Mouse (Mus musculus): ENCODE results near the gene Mlana. TPM values are rescaled to one million over a fixed set of nuclear protein-coding genes. Genes with fewer than 3 reads are reported as not detected.

Mlana gene
- polyA plus RNA-seq, 1 experiment from 2014 or later: 0.92 TPM

DNA sequence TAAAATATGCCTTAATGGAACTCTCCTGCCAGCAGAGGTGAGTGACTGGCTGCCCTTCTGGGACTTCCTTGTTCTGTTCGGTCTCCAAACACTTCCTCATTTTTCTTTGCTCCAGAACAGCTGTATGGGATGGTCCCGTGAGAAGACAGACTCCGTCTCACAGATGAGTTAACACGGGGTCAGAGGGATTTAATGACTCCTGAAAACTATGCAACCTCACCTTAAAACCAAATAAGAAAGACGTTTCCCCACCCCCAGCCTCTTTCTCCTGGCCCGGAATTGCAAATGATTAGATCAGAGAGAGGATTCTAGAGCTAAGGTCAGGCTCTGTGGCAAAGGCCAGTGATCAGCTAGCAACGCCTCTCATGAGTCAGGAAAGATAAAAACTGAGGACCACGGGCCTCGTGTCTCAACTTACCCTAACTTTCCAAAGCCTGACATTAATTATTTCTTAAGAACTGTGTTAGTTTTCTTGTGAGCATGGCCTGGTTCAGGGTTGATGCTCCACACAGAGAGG, 22.0 kb upstream of the Mlana start:
- no peak overlapping the region for H3K27ac ChIP-seq (replicated peaks)
- H3K9ac ChIP-seq: no peak overlapping the region
- no peak overlapping the region for H3K4me3 ChIP-seq
- 51% methylated on average over 9 of the region's 9 CpGs for WGBS
- no peaks in the 10 kb centered on the region for H3K36me3 ChIP-seq
- no peak for ATAC-seq (ENCODE audit: extremely low read depth, insufficient number of reproducible peaks, low FRiP score, low TSS enrichment)
- H3K27me3 ChIP-seq (replicated peaks): peaks cover 64% of the 10 kb centered on the region
- no peak overlapping the region for H3K4me2 ChIP-seq
- H3K9me3 ChIP-seq: no peaks in the 10 kb centered on the region
- peaks cover 4% of the 10 kb centered on the region; the same call in 1 of the 2 replicates for H3K4me1 ChIP-seq

DNA sequence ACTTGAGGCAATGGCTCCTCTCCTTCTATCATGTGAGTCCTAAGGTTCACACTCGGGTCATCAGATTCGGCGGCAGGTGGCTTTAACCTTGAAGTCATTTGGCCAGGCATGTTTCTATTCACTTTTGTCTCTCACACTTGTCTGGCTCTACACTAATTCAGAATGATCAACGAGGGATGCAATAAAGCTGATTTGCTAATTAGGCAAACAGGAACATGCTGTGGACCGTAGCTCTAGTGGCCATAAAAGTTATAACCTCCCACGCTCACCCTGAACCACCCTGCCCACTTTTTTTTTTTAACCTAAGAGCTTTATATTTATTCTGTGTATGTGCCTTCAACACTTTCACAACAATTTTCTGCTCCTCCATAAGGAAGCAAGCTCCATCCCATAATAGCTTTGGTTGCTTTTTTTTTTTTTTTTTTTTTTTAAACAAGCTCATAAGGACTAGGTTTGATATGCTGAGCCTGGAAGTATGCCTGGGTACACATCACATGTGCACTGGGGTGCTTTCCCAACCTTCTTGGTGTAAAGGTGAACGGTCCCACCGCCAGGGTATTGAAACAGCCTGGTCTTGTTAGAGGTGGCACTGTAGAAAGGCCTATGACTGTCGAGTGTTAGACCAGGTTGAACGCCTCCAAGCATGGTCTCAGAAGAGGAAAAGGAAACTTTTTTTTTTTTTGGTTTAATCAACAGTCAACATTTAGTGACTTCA, 21.0 kb upstream of the Mlana start:
- no peak overlapping the region for H3K9ac ChIP-seq
- H3K27me3 ChIP-seq (replicated peaks): peaks cover 64% of the 10 kb centered on the region
- peaks cover 4% of the 10 kb centered on the region; the same call in 1 of the 2 replicates for H3K4me1 ChIP-seq
- no peak overlapping the region for H3K27ac ChIP-seq (replicated peaks)
- WGBS: 83% methylated on average over 10 of the region's 10 CpGs
- no peak overlapping the region for H3K4me2 ChIP-seq
- no peak overlapping the region for H3K4me3 ChIP-seq
- H3K9me3 ChIP-seq: no peaks in the 10 kb centered on the region
- H3K36me3 ChIP-seq: no peaks in the 10 kb centered on the region
- no peak for ATAC-seq (ENCODE audit: extremely low read depth, insufficient number of reproducible peaks, low FRiP score, low TSS enrichment)

DNA sequence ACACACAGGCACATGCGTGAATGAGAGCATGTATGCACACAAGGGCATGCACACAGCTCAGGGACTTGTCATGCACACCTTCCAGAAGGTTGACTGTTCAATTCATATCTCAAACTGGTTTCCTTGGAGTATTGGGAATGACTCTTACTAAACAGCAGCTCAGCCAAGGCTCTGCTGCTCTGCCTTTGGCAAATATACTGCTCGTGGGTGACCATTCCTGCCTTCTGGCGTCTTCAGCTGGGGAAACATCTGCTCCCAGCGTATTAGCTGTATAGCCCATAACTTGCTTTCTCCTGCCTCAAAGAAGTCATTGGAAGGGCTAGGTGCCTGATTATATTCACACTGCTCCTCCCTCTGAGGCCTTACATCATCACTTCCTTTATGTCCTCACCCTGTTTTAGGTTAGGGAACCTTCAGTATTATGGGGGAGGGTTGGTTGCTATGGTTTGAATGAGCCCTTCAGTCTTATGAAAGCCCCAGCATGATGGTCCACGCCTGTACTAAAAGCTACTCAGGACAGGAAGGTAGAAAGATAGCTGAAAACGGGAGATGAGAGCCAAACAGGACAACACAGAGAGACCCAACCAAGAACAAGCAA, 19.3 kb upstream of the Mlana start:
- no peaks in the 10 kb centered on the region for H3K9me3 ChIP-seq
- H3K4me1 ChIP-seq: peaks cover 4% of the 10 kb centered on the region; the same call in 1 of the 2 replicates
- WGBS: 72% methylated on average over 6 of the region's 6 CpGs
- no peak overlapping the region for H3K9ac ChIP-seq
- H3K4me2 ChIP-seq: no peak overlapping the region
- H3K27me3 ChIP-seq (replicated peaks): peaks cover 62% of the 10 kb centered on the region
- no peak for ATAC-seq (ENCODE audit: extremely low read depth, insufficient number of reproducible peaks, low FRiP score, low TSS enrichment)
- no peak overlapping the region for H3K4me3 ChIP-seq
- H3K36me3 ChIP-seq: no peaks in the 10 kb centered on the region
- H3K27ac ChIP-seq (replicated peaks): no peak overlapping the region

DNA sequence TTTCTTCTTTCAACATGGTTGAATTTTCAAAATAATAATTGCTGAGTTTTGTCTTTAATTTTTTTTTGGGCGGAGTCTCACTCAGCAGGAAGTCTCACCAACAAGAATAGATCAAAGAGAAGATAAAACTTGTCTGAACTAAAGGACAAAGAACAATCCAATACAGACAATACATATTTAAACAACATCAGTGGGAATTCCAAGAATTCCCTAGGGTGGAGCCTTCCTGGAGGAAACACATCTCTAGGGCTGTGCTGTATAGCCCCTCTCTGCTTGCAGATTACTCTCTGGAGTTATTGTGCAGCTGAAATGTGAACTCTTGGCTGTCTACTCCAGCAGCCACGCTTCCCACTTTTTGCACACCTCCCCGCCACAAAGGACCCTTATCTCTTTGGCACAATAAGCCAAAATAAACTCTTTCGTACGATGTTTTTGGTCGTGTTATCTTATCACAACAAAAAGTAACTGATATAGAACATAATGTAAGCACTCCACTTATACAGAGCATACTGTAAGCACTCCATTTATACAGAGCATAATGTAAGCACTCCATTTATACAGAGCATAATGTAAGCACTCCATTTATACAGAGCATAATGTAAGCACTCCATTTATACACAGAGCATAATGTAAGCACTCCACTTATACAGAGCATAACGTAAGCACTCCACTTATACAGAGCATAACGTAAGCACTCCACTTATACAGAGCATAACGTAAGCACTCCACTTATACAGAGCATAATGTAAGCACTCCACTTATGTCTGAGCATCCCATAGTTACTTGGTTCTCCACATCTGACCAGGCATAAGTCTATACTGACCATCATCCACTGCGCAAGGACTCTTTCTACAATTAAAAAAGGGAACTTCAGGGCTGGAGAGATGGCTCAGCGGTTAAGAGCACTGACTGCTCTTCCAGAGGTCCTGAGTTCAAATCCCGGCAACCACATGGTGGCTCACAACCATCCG, 17.2 kb upstream of the Mlana start:
- ATAC-seq (ENCODE audit: extremely low read depth, insufficient number of reproducible peaks, low FRiP score, low TSS enrichment): no peak
- peaks cover 53% of the 10 kb centered on the region for H3K27me3 ChIP-seq (replicated peaks)
- no peaks in the 10 kb centered on the region for H3K36me3 ChIP-seq
- WGBS: 48% methylated on average over 13 of the region's 13 CpGs
- H3K4me1 ChIP-seq: peaks cover 4% of the 10 kb centered on the region; the same call in 1 of the 2 replicates
- H3K9me3 ChIP-seq: peaks cover 13% of the 10 kb centered on the region
- H3K9ac ChIP-seq: no peak overlapping the region
- no peak overlapping the region for H3K4me2 ChIP-seq
- no peak overlapping the region for H3K27ac ChIP-seq (replicated peaks)
- H3K4me3 ChIP-seq: no peak overlapping the region

DNA sequence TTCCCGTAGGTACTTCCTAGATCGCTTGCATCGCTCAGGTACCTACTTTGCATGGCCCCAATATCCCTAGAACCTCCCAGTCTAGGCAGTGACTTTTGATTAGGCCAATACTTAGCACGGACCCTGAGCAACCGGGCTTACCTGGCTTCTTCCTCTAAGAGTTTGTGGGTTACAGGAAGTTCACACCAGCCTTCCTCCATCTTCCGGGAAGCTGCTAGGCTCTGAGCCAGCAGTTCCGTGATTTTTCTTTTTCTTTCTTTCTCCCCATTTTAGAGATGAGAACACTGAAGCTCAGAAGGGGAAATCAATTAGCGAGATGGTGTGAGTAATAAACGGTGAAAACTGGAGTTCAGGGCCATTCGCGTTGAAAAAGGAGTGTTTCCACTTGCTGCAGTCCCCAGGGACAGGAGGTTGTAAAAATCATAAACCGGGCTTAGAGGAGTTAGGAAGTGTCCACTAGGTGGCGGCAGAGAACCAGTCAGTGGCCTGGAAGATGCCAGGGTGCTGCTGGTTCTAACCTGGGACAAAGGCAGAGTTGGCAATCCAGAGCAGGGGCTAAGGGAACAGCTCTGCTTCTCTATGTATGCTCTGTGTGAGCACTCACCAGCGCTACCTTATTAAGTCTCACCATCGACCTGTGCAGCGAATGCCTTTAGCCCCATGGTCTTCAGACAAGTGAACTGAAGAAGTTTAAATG, 13.6 kb upstream of the Mlana start:
- Histone ChIP-seq H3K4me1 (peaks cover 4% of the 10 kb centered on the region; the same call in 1 of the 2 replicates), H3K4me2 (no peak overlapping the region), H3K4me3 (no peak overlapping the region), H3K27ac (replicated peaks) (no peak overlapping the region), H3K36me3 (no peaks in the 10 kb centered on the region), H3K9me3 (peaks cover 18% of the 10 kb centered on the region), H3K27me3 (replicated peaks) (peaks cover 22% of the 10 kb centered on the region), H3K9ac (no peak overlapping the region)
- 50% methylated on average over 16 of the region's 16 CpGs for WGBS
- ATAC-seq (ENCODE audit: extremely low read depth, insufficient number of reproducible peaks, low FRiP score, low TSS enrichment): no peak

DNA sequence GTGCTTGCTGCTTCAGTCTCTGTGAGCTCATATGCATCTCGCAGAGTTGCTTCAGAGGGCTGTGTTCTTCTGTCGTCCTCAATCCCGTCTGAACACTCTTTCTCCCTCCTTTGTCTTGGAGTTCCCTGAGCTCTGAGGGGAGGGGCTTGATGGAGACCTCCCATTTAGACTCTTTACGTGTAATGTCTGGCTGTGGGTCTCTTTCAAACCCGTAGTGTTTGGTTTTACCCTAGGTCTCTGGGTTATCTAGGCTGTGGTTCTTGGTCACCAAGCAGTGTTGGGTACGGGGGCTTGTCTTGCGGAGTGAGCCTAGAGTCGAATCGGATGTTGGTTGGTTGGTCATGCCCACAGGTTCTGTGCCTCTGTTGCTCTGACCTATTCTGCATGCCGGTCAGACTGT, 2.6 kb upstream of the Mlana start:
- H3K9ac ChIP-seq: no peak overlapping the region
- H3K4me3 ChIP-seq: no peak overlapping the region
- WGBS: 89% methylated on average over 10 of the region's 10 CpGs
- ATAC-seq (ENCODE audit: extremely low read depth, insufficient number of reproducible peaks, low FRiP score, low TSS enrichment): no peak
- H3K9me3 ChIP-seq: peaks cover 11% of the 10 kb centered on the region
- H3K4me2 ChIP-seq: no peak overlapping the region
- H3K36me3 ChIP-seq: no peaks in the 10 kb centered on the region
- H3K27me3 ChIP-seq (replicated peaks): no peaks in the 10 kb centered on the region
- H3K4me1 ChIP-seq: peaks cover 17% of the 10 kb centered on the region
- H3K27ac ChIP-seq (replicated peaks): no peak overlapping the region

DNA sequence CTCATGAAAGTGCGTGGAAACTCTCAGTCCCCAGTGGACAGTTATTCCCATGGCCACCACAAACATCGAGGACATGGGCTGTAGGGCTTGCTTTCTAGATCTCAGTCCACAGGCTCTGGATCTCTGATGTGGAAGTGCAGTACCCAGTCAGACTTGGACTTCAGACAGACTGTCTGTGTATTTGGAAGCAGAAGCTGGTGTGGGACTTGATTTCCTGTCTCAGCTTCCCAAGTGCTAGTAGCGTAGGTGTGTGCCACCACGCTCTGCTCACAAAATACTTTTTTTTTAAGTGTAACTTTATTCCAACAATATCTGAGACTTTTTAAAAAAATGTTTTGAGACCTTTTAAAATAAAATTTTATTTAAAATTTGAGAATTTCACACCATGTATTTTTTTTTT, 1.3 kb upstream of the Mlana start:
- H3K27ac ChIP-seq (replicated peaks): no peak overlapping the region
- H3K4me2 ChIP-seq: no peak overlapping the region
- H3K36me3 ChIP-seq: no peaks in the 10 kb centered on the region
- no peak for ATAC-seq (ENCODE audit: extremely low read depth, insufficient number of reproducible peaks, low FRiP score, low TSS enrichment)
- WGBS: 91% methylated on average over 4 of the region's 4 CpGs
- H3K4me3 ChIP-seq: no peak overlapping the region
- no peak overlapping the region for H3K9ac ChIP-seq
- H3K9me3 ChIP-seq: peaks cover 11% of the 10 kb centered on the region
- H3K27me3 ChIP-seq (replicated peaks): no peaks in the 10 kb centered on the region
- H3K4me1 ChIP-seq: peaks cover 17% of the 10 kb centered on the region

DNA sequence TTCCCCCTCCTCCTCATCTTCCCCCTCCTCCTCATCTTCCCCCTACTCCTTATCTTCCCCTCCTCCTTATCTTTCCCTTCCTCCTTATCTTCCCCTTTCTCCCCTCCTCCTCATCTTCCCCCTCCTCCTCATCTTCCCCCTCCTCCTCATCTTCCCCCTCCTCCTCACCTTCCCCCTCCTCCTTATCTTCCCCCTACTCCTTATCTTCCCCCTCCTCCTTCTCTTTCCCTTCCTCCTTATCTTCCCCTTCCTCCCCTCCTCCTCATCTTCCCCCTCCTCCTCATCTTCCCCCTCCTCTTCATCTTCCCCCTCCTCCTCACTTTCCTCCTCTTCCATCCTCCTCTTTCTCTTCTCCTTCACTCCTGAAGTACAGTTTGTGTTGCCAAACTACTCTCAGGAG, 784 bp upstream of the Mlana start:
- Histone ChIP-seq H3K36me3 (no peaks in the 10 kb centered on the region), H3K9ac (no peak overlapping the region), H3K9me3 (peaks cover 11% of the 10 kb centered on the region), H3K4me1 (peaks cover 17% of the 10 kb centered on the region), H3K4me2 (peak overlapping the region; percentile 23; the same call in 1 of the 2 replicates), H3K27ac (replicated peaks) (0 out of 2 replicates have a peak overlapping the region, but pooled peaks have one; percentile 40), H3K4me3 (no peak overlapping the region), H3K27me3 (replicated peaks) (no peaks in the 10 kb centered on the region)
- ATAC-seq (ENCODE audit: extremely low read depth, insufficient number of reproducible peaks, low FRiP score, low TSS enrichment): no peak

DNA sequence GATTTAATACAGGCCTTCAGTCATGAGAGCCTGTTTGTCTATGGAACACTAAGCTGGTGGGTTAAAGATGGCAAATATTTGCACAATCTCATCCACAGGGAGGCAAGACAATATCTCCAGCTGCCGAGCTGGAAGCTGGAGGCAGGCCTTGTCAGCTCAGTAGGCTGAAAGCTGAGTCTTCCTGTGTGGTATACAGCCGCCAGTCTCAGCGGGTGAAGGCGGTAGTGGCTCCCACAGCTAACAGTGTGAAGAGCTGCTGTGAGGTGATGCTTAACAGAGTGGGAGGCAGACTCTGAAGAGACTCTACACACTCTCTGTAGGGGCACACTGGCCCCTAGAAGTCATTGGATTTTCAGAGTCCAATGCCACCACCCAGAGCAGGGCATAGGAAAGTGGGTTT, 4.1 kb downstream of the Mlana start:
- Histone ChIP-seq H3K27me3 (replicated peaks) (no peaks in the 10 kb centered on the region; the same call in 1 of the 2 replicates), H3K4me1 (peaks cover 21% of the 10 kb centered on the region), H3K36me3 (no peaks in the 10 kb centered on the region), H3K9me3 (no peaks in the 10 kb centered on the region), H3K9ac (no peak overlapping the region), H3K4me2 (no peak overlapping the region), H3K4me3 (no peak overlapping the region), H3K27ac (replicated peaks) (no peak overlapping the region)
- 47% methylated on average over 4 of the region's 4 CpGs for WGBS
- ATAC-seq (ENCODE audit: extremely low read depth, insufficient number of reproducible peaks, low FRiP score, low TSS enrichment): no peak

DNA sequence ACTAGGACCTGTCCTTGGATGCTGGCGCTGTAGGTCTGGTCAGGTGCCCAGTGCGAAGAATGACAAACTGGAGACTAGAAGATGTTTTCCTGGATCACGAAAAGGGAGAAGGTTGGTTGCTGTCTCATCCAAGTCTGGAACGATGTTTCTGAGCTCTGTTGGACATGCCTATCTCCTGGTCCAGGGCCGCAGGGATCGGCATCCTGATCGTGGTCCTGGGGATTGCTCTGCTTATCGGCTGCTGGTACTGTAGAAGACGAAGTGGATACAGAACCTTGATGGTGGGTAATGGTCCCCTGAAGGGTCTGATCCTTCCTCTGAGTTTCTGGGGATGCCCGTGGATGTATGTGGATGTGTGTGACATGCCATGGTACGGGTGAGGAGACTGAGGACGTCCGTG, 6.8 kb downstream of the Mlana start:
- no peaks in the 10 kb centered on the region for H3K9me3 ChIP-seq

More for the DNA sequence above, 6.8 kb downstream of the Mlana start:
- H3K27ac ChIP-seq (replicated peaks): no peak overlapping the region
- no peak overlapping the region for H3K4me2 ChIP-seq
- H3K9ac ChIP-seq: no peak overlapping the region
- no peaks in the 10 kb centered on the region for H3K36me3 ChIP-seq
- H3K27me3 ChIP-seq (replicated peaks): no peaks in the 10 kb centered on the region; the same call in 1 of the 2 replicates
- no peak for ATAC-seq (ENCODE audit: extremely low read depth, insufficient number of reproducible peaks, low FRiP score, low TSS enrichment)
- H3K4me1 ChIP-seq: peaks cover 7% of the 10 kb centered on the region
- H3K4me3 ChIP-seq: no peak overlapping the region
- 91% methylated on average over 13 of the region's 13 CpGs for WGBS
